Mouse (Mus musculus) stomach, postnatal 0 days (tissue): Measurements from ENCODE around the gene Ilf2.
A peak's percentile ranks its signal among the peaks of the same experiment; 100 is the strongest.

Experiments used
- CTCF ChIP-seq: IDR thresholded peaks from 2 replicates; pipeline ENCODE4 v1.5.1; 2016; ENCODE audit warnings: antibody characterized with exemption, low read depth, mild to moderate bottlenecking, moderate library complexity
- EP300 ChIP-seq: optimal IDR thresholded peaks from 2 replicates; pipeline ENCODE3; 2016; ENCODE audit warnings: antibody characterized with exemption

- TF ChIP-seq CTCF: peak; percentile 39
- TF ChIP-seq EP300: no peak
Measured at GRCm38 (mm10) chr3:90508287-90508949, 32.5 kb downstream of the Ilf2 start.
